In genomic region chr17:25698446-25698845, GRCm38 (mm10) we compare ENCODE assay signal across 8 mouse cellular contexts. TPM values are rescaled to one million over a fixed set of nuclear protein-coding genes. Genes with fewer than 3 reads are reported as not detected.
DNase-seq lines count a peak whose midpoint lies in the region; ATAC-seq and TF ChIP-seq lines count a peak whose summit lies in the region.
"Had no signal": no experiment of that assay in that cellular context is flagged by ENCODE, and none has a peak within 500 bp of the region (broad histone marks: within the 10 kb centered on the region; RNA-seq: fewer than 3 reads in every experiment).

No protein-coding gene starts in this region.

- H3K4me3 ChIP-seq in G1E (ENCODE audit: low read depth, low read length): no peak overlapping the region
- H3K4me3 ChIP-seq in embryonic facial prominence, embryonic 10.5 days: no peak overlapping the region
- H3K4me3 ChIP-seq: liver, embryonic 15.5 days had no signal

- peak; percentile 63 for DNase-seq in G1E (ENCODE audit: low spot score)
- DNase-seq in adrenal gland, postnatal 36 days: peak; percentile 70 to 80
- DNase-seq in embryonic facial prominence, embryonic 10.5 days (ENCODE audit: low spot score): peak; percentile 79
- peak; percentile 73 to 88 for DNase-seq in heart, postnatal 10 days
- DNase-seq in layer of hippocampus, adult 8-10 months (ENCODE audit: low spot score in 2 of 2): peak; percentile 70 to 88
- peak; percentile 62 for DNase-seq in lung, postnatal 25 days (ENCODE audit: low spot score)
- DNase-seq in skeletal muscle tissue, adult 2 months (ENCODE audit: low read depth, low spot score): peak; percentile 43

- peaks cover 15% of the 10 kb centered on the region; the same call in 1 of the 2 replicates for H3K27me3 ChIP-seq in G1E (ENCODE audit: insufficient read depth, low read length)
- H3K27me3 ChIP-seq in embryonic facial prominence, embryonic 10.5 days (replicated peaks; ENCODE audit: low read depth, poor library complexity, severe bottlenecking): peaks cover 12% of the 10 kb centered on the region

- 10% methylated on average over 7 of the region's 7 CpGs for WGBS in embryonic facial prominence, embryonic 10.5 days

- ATAC-seq in G1E (ENCODE audit: extremely low read depth, insufficient number of reproducible peaks, low FRiP score, poor library complexity, severe bottlenecking): no peak

- no peak overlapping the region for H3K27ac ChIP-seq in embryonic facial prominence, embryonic 10.5 days (replicated peaks)
- H3K27ac ChIP-seq: liver, embryonic 15.5 days had no signal

- H3K9me3 ChIP-seq in G1E (replicated peaks): no peaks in the 10 kb centered on the region
- no peaks in the 10 kb centered on the region for H3K9me3 ChIP-seq in embryonic facial prominence, embryonic 10.5 days
- H3K9me3 ChIP-seq: liver, embryonic 15.5 days had no signal

- H3K4me1 ChIP-seq in G1E (ENCODE audit: insufficient read depth, low read depth, low read length): no peaks in the 10 kb centered on the region
- H3K4me1 ChIP-seq in embryonic facial prominence, embryonic 10.5 days: peaks cover 14% of the 10 kb centered on the region
- H3K4me1 ChIP-seq: liver, embryonic 15.5 days had no signal

- H3K36me3 ChIP-seq in G1E (replicated peaks): no peaks in the 10 kb centered on the region
- no peaks in the 10 kb centered on the region for H3K36me3 ChIP-seq in embryonic facial prominence, embryonic 10.5 days (replicated peaks)
- H3K36me3 ChIP-seq: liver, embryonic 15.5 days had no signal

- intact Hi-C loops in heart, postnatal 10 days (cut with DNase I): loop anchor here (1.0 to 10.0 kb wide), 5 partner anchors 130 to 374 kb away; no protein-coding TSS in a partner anchor

- peak; percentile 53 for TF ChIP-seq CTCF in G1E (IDR thresholded peaks at IDR 0.05; ENCODE audit: low read depth, low read length)

RNA-seq across cellular contexts. Expression of gene Gng13, which starts 18.5 kb away (rescaled TPM):
- not detected in 2 replicates for total RNA-seq in G1E (2014; fragmentation: Nextera tagmentation)
- total RNA-seq in G1E (2017): 0.16 TPM in 1 of 2 replicates, not detected in the other
- not detected in 2 replicates for polyA plus RNA-seq in G1E (2012)
- 1 to 10 TPM; 1.7 to 2.3 TPM for total RNA-seq in adrenal gland, postnatal 36 days (2021)
- polyA plus RNA-seq in embryonic facial prominence, embryonic 10.5 days (2016; fragmentation: Nextera tagmentation; extraction: Ambion mirVana): 1.8 and 2.5 TPM in 2 replicates
- 1 to 10 TPM in 1 of 2 experiments, under 1 TPM in 1; 0.38 to 1.9 TPM for total RNA-seq in heart, postnatal 10 days (2021)
- 100 to 1,000 TPM; 115 to 135 (median 117) TPM for total RNA-seq in layer of hippocampus, adult 8-10 months (2022)
- polyA plus RNA-seq: liver, embryonic 15.5 days had no signal

RNA-seq across cellular contexts. Expression of gene Chtf18, which starts 28.8 kb away (rescaled TPM):
- 7.3 and 17.7 TPM in 2 replicates for total RNA-seq in G1E (2014; fragmentation: Nextera tagmentation)
- total RNA-seq in G1E (2017): 24.4 and 26.2 TPM in 2 replicates
- polyA plus RNA-seq in G1E (2012): 80.9 and 89.1 TPM in 2 replicates
- total RNA-seq in adrenal gland, postnatal 36 days (2021): 1 to 10 TPM; 3.6 to 4.0 TPM
- polyA plus RNA-seq in embryonic facial prominence, embryonic 10.5 days (2016; fragmentation: Nextera tagmentation; extraction: Ambion mirVana): 60.7 and 66.2 TPM in 2 replicates
- total RNA-seq in heart, postnatal 10 days (2021): 1 to 10 TPM; 4.2 to 5.1 TPM
- 1 to 10 TPM; 1.3 to 4.9 (median 2.0) TPM for total RNA-seq in layer of hippocampus, adult 8-10 months (2022)

RNA-seq across cellular contexts. Expression of gene Rpusd1, which starts 29.0 kb away (rescaled TPM):
- total RNA-seq in G1E (2014; fragmentation: Nextera tagmentation) (7.5 and 7.8 TPM in 2 replicates), G1E (2017) (3.6 and 4.2 TPM in 2 replicates)
- polyA plus RNA-seq in G1E (2012): 28.2 and 30.1 TPM in 2 replicates
- 10 to 100 TPM; 12.5 to 13.4 TPM for total RNA-seq in adrenal gland, postnatal 36 days (2021)
- polyA plus RNA-seq in embryonic facial prominence, embryonic 10.5 days (2016; fragmentation: Nextera tagmentation; extraction: Ambion mirVana): 23.7 and 25.5 TPM in 2 replicates
- total RNA-seq in heart, postnatal 10 days (2021): 1 to 10 TPM; 4.6 to 5.7 TPM
- 10 to 100 TPM; 51.7 to 56.8 (median 54.0) TPM for total RNA-seq in layer of hippocampus, adult 8-10 months (2022)

RNA-seq across cellular contexts. Expression of gene Mslnl, which starts 37.4 kb away (rescaled TPM):
- total RNA-seq in G1E (2014; fragmentation: Nextera tagmentation) (not detected in 2 replicates), G1E (2017) (not detected in 2 replicates)
- not detected in 2 replicates for polyA plus RNA-seq in G1E (2012)
- total RNA-seq in adrenal gland, postnatal 36 days (2021): not detected
- polyA plus RNA-seq in embryonic facial prominence, embryonic 10.5 days (2016; fragmentation: Nextera tagmentation; extraction: Ambion mirVana): 0.11 TPM in 1 of 2 replicates, not detected in the other
- not detected for total RNA-seq in heart, postnatal 10 days (2021)
- total RNA-seq in layer of hippocampus, adult 8-10 months (2022): under 1 TPM in 3 of 4 experiments, not detected in 1; 0.13 to 0.41 (median 0.23) TPM
- polyA plus RNA-seq: liver, embryonic 15.5 days had no signal

RNA-seq across cellular contexts. Expression of gene Msln, which starts 55.7 kb away (rescaled TPM):
- total RNA-seq in G1E (2014; fragmentation: Nextera tagmentation) (not detected in 2 replicates), G1E (2017) (0.55 TPM in 1 of 2 replicates, not detected in the other)
- polyA plus RNA-seq in G1E (2012): not detected in 2 replicates
- total RNA-seq in adrenal gland, postnatal 36 days (2021): 1 to 10 TPM; 5.5 to 8.2 TPM
- 0.55 and 0.65 TPM in 2 replicates for polyA plus RNA-seq in embryonic facial prominence, embryonic 10.5 days (2016; fragmentation: Nextera tagmentation; extraction: Ambion mirVana)
- total RNA-seq in heart, postnatal 10 days (2021): 10 to 100 TPM; 38.5 to 40.6 TPM
- 1 to 10 TPM in 2 of 4 experiments, under 1 TPM in 2; 0.21 to 1.8 (median 0.92) TPM for total RNA-seq in layer of hippocampus, adult 8-10 months (2022)

Comparison
In these comparisons a context has a peak if more than half of its experiments do, and no peak if none do; other contexts are left out.
1. RNA of gene Gng13, which starts 18.5 kb away (total RNA-seq): 115 to 135 TPM in layer of hippocampus, adult 8-10 months; 1.7 to 2.3 TPM in adrenal gland, postnatal 36 days, 0.38 to 1.9 TPM in heart, postnatal 10 days and 0.16 TPM in G1E; every median in the first group is over 10 times any median in the second.
2. Peak in every context shown above with its lines, with median percentiles within 50 percentile points of each other: DNase-seq.